Mouse (Mus musculus) frontal cortex, adult (tissue): ENCODE data around the gene Gm11027.
A peak's percentile ranks its signal among the peaks of the same experiment; 100 is the strongest.
"Not testable (repeated sequence)": the region's sequence is repeated elsewhere in the genome, so short reads cannot be mapped to it uniquely, and the experiment has no call there.

Source experiments
- ATAC-seq: cut with Nextera tagmentation; 2 replicates; pipeline ENCODE4 v1.9.2; 2017; ENCODE audit warnings: mild to moderate bottlenecking, moderate library complexity, mixed read lengths; ENCODE audit not compliant: low TSS enrichment

Gene Gm11027

DNA sequence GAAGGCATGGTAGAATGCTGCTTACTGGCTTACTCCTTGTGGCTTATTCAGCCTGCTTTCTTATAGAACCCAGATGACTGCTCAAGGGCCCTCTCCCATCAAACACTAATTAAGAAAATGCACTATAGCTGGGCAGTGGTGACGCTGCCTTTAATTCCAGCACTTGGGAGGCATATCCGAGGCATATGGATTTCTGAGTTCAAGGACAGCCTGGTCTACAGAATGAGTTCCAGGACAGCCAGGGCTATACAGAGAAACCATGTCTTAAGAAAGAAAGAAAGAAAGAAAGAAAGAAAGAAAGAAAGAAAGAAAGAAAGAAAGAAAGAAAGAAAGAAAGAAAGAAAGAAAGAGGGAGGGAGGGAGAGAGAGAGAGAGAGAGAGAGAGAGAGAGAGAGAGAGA is at the start of gene Gm11027:
Gm11027 (plus strand) TSS at position 301 of the 400 bp plus-strand sequence.
- not testable (repeated sequence) for ATAC-seq

DNA sequence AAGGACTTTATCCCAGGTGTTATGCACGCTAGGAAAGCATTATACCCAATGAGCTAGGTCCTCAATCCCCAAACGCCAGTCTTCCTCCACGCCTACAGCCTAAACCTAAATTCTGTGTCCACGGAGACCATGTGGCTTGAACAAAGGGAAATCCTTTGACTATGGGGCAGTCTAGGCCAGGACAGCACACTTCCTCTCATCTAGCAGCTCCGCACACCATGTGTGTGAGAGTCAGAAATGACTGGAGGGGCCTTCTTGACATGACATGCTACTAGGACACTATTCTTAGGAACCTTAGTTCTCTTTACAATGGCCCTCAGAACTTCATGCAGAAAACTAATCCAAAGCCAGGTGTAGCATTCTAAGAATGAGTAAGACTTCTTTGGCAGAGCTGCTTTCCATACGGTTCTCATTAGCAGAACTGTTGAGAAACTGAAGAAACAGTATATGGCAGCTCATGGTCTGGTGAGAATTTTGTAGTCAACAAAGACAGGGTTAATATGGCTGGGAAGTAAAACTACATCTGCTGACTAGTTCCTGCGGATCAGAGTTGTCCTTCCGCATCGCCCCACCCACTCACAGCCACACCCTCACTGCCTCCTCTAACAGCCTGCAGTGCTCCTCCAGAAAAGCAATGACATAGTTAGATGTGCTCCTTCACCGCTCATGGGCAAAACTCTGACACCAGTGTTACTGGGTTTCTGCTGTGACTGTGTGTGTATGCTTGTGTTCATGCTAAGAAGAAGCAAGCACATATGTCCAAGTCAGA is 48.7 kb upstream of the Gm11027 start:
- no peak for ATAC-seq

DNA sequence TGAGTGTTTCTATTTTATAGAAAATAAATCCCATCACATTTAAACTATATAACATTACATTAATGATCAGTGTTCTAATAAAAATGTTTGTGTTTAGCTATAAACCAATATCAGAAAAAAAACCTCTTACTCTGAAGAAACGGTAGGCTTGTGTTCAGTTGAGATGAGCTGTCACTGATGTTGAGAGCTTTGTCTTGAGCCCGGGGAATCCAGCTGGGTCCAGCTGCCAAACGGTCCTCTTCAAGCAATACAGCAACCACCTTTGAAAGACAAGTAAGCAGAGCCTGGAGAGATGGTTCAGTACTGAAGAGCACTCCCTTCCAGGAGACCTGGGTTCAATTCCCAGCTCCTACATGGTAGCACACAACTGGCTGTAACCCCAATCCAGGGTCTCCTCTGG is 45.7 kb upstream of the Gm11027 start:
- no peak for ATAC-seq

DNA sequence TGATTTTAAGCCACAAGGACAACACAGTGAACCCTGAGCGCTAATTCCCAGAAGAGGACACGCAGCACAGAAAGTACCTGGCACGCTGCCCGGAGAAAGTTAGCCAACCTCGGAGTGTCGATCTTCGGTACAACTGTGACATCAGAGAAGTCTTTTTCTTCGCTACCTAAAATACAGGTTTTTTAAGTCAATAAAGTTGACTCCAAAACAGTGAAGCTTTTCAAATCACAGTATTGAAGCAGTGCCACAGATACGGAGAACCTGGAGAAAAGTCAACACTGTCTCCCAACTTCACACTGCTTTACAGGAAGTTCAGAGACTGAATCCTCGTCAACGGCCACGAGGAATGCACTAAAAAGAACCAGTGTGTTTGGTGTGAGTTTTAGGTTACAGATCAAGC is 43.6 kb upstream of the Gm11027 start:
- ATAC-seq = no peak

DNA sequence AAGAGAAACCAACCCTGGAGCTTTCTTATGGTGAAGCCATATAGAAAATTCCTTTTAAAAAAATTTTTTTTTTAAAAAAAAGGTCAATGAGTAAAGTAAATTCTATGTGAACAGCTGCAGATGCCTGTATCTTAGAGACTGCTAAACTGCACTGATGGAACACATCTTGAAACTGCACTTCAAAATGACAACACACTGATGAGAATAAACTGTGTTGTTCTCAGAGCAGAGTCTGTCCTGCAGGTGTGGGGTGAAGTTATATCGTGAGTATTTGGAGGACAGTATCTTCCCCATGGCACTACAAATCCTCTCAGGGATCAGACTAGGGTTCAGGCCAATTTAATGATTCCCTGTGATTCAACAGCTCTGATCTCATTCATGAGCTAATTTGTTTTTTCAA is 43.1 kb upstream of the Gm11027 start:
- ATAC-seq = no peak

DNA sequence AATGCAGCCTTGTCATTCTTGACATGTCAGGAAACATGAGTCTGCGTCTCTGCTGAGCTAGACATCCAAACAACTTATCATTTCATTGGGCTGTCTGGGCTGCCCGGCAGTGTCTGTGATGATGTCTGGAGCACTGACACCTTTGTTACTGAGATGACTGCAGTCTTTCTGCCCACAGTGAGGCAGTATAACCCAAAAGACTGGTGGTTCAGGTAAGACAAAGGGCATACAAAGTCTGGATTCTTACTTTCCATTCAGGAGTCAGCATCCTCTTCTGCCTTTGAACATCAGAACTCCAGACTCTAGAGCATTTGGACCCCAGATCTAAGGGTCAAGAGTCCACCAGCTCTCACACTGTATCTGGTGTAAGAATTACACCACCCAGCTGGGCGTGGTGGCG is 39.8 kb upstream of the Gm11027 start:
- no peak for ATAC-seq

DNA sequence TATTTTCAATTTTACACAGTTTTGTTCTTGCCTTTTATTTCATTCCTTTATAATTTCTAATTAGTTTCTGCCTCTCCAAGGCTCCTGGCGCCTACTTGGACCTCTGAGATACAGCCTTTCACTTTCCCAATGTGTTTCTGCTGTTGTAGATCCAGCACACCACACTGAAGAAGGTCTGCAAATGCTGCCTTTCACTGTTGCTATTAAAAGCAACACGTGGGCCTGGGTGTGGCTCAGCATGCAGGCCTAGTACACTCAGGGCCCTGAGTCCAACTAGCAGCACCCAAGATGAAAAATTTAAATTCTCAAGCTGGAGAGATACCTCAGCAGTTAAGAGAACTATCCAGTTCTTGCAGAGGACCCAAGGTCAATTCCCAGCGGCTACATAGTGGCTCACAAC is 38.5 kb upstream of the Gm11027 start:
- ATAC-seq = peak; percentile 43

GRCm38 (mm10) chr12:116238370-116238769 is 36.8 kb upstream of the Gm11027 start:
- no peak for ATAC-seq

DNA sequence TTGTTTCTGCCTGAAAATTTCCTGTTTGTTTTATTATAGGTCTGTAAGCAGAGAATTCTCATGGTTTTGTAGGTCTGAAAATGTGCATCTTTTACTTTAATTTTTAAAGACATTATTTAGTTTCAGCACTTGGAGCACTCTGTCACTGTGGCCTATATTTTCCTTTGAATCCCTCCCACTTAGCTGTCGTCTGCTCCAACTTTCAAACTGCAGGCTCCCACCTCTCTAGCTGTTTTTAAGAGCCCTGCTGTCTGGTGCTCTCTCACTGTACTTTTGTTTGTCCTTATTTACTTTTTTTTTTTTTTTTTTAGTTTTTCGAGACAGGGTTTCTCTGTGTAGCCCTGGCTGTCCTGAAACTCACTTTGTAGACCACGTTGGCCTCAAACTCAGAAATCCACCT is 36.4 kb upstream of the Gm11027 start:
- peak; percentile 85 for ATAC-seq

- peak; percentile 88 for ATAC-seq
These were observed 30.6 kb upstream of the Gm11027 start for GRCm38 (mm10) chr12:116244601-116245000.

DNA sequence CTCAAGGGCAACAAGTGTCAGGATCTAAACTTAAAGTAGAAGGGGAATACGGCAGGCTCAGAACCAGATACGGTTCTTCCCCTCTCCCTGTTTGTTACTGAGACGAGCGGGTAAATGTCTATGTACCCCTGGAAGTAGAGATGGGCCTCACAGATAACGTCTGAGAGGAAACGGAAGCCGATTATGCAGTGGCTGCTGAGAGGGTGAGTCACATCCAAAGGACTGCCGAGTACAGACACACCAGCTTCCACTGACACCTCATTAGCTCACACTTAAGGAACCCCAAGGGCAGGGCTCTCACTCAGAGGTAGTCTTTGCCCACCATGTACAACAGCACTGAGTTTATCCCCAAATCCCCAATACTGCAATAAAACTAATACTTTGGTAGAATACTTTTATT is 20.5 kb upstream of the Gm11027 start:
- ATAC-seq = no peak

- ATAC-seq = no peak
These were observed 19.6 kb upstream of the Gm11027 start for GRCm38 (mm10) chr12:116255636-116256035.

DNA sequence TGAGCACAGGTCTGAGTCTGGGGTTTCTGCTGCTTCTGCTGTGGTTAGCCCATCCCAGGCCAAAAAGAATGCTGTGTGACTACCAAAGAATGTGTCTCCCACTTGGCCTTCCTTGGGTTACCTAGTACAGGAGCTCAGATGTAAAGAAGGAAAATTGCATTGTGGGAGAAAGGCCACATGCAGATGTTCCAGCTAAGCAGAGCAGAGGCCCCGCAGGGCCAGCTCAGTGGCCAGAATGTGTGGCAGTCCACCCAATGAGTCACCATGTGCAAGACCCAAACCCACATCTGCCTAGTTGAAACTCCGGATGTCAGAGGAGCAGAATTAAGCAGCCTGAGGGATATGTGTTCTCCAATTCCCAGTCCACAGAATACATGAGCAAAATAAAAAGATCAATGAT is 16.9 kb upstream of the Gm11027 start:
- no peak for ATAC-seq

DNA sequence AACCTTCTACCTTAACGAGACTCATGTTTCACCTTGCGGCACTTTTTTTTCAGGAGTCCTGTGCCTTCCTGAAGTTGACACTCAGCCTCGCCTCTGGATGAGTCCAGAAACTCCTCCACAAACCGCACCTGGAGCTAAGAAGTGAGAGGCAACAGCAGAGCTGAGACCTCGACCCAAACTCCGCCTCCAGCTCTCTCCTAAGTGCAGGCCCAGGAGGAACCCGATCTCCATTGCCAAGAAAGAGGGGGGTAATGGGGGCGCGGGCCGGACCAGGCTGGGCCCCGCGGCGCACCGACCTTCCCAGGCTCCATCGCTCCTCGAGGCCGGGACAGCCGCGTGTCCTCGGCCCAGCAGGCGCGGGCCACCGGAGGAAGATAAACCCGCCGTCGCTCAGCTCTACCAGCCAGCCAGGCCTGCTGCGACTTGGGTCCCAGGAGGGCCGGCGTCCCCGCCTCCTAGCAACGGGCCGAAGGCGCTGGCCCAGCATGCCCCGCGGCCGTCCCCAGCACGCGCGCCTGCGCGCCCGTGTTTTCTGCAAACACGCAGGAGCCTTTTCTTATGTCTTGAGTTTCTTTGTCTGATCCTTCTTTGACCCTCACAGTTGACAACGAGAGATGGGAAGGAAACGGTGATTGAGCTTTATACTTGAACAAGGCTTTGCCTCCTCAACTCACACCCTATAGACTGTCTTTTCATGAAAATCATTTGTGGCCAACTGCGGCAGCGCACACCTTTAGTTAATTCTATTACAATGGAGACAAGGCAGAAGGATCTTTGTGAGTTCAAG is 12.4 kb upstream of the Gm11027 start, which contains the start of gene Wdr60:
Wdr60 (minus strand) TSS at position 468 of the 787 bp plus-strand sequence.
- ATAC-seq = peak; percentile 99

- no peak for ATAC-seq
These were observed 10.4 kb upstream of the Gm11027 start for GRCm38 (mm10) chr12:116264756-116265155.

DNA sequence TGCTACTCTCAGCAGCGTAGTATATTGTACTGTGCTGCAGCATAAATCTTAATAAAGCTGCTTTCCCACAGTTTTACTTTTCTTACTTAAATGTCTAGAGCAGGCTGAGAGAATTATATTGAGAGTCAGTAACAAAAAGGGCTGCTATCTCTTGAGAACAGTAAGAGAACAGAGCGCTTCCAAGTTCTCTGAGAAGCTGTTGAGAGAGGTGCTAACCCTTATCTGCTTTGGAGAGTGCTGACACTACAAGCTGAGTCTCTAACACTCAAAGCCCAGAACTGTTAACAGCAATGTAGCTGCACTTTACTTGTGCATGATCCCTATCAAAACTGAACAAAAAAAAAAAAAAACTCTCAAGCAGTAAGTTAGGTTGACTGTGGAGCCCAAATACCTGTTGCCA is 9.9 kb upstream of the Gm11027 start:
- ATAC-seq = no peak

- ATAC-seq = no peak
These were observed 5.7 kb upstream of the Gm11027 start for GRCm38 (mm10) chr12:116269450-116269849.

GRCm38 (mm10) chr12:116270538-116270937 is 4.6 kb upstream of the Gm11027 start:
- no peak for ATAC-seq

DNA sequence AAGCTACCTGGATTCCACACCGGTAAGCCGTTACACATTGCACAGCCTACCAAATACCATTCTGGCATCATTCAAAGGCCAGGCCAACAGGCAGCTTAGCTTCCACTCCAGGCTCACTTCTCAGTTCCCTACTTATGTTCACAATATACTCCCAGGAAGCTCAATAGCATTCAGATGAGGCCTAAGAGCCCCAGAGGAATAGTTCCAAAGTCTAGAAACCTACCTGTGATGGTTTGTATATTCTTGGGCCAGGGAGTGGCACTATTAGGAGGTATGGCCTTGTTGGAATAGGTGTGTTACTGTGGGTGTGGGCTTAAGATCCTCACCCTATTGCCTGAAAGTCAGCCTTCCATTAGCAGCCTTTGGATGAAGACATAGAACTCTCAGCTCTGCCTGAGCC is 4.1 kb upstream of the Gm11027 start:
- no peak for ATAC-seq

GRCm38 (mm10) chr12:116273733-116274132 is 1.5 kb upstream of the Gm11027 start:
- ATAC-seq = no peak

DNA sequence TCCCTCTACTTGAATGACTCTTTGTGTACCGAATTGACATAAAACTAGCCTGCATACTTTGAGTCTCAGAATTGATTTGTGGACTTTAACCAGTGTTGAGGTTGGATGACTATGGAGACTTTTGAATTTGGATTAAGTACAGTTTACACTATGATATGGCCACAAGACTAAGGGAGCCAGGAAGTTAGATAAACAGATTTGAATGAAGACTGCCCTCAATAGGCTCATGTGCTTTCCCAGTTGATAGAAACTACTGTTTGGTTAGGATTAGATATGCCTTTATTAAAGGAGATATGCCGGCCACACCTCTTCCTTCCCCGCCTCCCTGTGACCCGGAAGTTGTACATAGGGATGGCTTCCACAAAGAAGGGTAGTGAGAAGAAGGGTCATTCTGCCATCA is 445 bp downstream of the Gm11027 start:
- no peak for ATAC-seq

DNA sequence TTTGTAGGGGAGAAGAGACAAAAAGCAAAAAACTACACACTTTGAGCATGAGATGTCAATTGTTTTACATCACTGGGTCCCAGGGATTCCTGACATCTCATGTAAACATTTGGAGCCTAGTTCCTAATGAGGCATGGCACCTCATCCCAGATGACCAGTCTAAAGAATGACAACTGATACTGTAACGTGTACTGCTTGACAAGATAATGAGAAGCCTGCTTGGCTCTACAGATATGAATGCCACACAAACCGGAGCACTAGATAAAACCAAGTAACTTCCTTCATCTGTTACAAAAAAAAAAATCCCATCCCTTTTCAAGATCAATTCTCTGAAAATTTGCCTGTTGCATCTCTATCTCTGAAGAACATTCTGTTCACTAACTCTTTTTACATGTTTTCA is 1.8 kb downstream of the Gm11027 start:
- ATAC-seq = no peak

- no peak for ATAC-seq
These were observed 3.4 kb downstream of the Gm11027 start for GRCm38 (mm10) chr12:116278541-116278940.
